Mouse (Mus musculus) gastrocnemius, postnatal 36 days (tissue): ENCODE results near the gene Asic4. TPM values are rescaled to one million over a fixed set of nuclear protein-coding genes. Genes with fewer than 3 reads are reported as not detected.
A peak's percentile ranks its signal among the peaks of the same experiment; 100 is the strongest.

Source experiments
- DNase-seq, 2 experiments: peaks; one replicate each; pipeline ENCODE4 v3.0.0; 2022
- intact Hi-C: fragments of 180-260 bp; cut with DNase I; formaldehyde crosslinking; loops from one replicate; pipeline ENCODE4 v1.15.1; 2025
- total RNA-seq, 2 experiments: library from RNA; stranded (reverse); gene quantifications; 2 replicates each; pipeline ENCODE4 v1.2.3; 2021

The Asic4 gene
- total RNA-seq, 2 experiments from 2014 or later: not detected

DNA sequence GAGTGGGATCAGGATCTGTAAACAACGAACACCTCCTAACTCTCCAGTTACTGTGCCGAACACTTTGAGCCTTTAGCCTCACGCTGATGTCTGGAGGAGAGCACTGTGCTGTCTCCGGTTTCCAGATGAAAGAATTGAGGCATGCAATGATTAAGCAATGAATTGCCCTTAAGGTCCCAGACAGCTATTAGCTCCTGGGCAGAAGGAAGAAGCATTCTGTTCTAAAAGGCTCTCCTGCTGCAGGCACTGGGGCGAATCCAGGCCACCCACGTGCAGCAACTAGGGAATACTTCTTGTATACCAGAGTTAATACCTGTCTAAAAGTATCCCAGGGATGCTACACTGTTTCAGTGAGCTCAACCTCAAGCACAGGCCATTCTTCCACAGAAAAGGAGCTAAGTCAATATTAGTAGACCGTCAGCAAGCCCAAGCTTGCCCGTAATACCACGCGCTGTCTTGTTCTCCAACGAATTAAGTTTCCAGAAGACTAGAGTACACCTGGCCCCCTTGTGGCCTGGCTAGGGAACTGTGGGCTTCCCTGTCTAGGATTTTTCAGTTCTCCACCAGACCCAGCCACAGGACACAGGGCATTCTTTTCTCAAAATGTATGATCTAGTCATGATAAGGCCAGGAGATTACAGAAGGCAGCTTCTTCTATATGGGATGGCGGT, 44.8 kb downstream of the Asic4 start:
- no peak for DNase-seq
- intact Hi-C loops: no loop called here

DNA sequence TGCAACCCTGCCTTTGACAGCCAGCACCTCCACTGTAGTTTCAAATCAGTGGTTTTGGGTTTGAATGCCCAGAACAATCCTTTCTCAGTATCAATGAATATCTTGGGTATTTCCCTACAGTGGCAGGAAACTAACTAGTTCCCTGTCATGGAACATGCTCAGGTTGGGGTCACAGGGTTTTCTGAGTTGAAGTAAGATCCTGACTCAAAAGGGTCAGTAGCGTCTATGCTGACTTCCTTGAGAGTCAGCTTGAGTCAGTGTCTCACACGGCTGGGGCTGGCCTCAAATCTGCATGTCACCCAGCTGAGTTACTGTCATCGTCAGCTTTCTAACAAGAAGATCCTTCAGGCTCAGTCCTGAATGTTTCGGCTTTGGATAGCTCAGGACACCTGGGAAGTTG, 48.7 kb downstream of the Asic4 start:
- intact Hi-C loops: no loop called here
- DNase-seq: no peak

DNA sequence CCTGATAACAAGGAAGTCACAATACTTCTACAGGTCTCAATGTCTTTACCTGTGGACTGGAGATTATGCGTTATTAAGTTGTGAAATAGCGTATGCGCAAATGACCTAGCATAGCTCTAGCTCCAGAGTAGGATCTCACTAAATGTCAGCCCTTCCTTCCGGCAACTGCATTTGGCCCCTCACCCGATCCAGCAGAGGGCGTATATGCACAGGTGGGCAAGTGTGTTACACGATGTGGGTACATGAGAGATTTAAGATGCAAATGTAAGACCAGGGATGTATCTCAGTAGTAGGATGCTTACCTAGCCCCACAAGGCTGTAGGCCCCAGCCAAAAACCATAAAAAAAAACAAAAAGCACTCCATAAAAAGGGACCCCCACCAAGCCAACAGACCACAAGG, 49.2 kb downstream of the Asic4 start:
- intact Hi-C loops: no loop called here
- DNase-seq: no peak

DNA sequence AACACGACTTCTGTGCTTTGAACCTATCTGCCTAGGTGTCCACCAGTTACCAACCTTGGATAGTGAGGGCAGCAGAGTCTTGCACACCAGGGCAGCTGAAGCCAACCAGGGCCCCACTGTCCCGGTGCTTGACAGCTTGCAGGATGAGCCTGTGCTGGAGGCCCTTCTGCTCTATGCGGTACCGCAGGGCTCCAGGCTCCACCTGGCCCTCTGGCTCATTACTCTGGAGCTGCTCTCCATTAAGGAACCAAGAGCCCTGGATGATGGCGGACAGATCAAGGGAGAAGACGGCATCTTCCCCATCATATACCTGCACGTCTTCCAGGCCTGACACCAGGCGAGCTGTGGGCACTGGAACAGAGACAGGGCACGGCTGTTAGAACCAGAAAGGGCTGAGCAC, 51.7 kb downstream of the Asic4 start:
- no peak for DNase-seq
- intact Hi-C loops: no loop called here

DNA sequence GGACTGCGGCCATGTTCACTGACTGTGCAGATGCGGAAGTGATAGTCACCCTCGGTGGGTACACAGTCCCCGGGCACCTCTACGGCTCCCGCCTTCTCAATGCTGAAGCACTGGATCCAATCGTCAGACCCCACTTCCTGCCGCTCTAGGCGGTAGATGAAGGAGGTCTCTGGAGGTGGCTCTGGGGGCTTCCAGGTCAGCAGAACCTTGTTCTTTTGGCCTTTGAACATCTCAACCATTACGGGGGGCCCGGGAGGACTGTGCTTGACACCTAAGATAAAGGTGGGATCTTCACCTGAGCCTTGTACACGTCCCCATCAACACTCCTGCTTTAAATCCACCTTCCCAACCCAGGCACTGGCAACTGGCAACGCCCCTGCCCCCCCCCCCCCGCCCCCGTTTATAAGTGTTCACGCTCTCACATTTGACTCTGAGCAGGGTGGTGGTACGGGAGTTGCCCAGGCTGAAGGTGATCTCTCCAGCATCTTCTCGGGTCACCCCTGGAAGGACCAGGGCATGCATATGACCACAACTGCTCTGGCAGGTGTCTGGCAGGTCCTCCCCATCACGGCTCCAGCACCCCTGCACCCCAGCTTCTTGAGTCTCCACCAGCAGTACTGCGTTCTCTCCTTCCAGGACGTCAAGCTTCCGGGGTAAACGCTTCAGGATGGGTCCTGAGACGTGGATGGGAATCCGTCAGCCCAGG, 52.9 kb downstream of the Asic4 start:
- intact Hi-C loops: no loop called here
- DNase-seq: no peak

DNA sequence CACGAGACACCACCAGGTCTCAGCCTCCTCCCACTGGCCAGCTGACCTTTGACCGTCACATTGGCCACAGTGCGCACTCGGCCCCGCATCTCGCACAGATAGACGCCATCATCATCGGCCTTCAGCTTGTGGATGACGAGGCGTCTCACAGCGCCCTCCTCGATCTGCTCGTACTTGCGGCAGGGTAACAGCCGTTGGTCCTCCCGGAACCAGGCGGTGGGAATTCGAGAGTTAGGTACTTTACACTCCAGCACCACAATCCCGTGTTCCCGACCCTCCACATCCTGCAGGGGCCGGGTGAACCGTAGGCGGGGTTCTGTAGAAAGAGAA, 53.4 kb downstream of the Asic4 start:
- no peak for DNase-seq
- intact Hi-C loops: no loop called here

DNA sequence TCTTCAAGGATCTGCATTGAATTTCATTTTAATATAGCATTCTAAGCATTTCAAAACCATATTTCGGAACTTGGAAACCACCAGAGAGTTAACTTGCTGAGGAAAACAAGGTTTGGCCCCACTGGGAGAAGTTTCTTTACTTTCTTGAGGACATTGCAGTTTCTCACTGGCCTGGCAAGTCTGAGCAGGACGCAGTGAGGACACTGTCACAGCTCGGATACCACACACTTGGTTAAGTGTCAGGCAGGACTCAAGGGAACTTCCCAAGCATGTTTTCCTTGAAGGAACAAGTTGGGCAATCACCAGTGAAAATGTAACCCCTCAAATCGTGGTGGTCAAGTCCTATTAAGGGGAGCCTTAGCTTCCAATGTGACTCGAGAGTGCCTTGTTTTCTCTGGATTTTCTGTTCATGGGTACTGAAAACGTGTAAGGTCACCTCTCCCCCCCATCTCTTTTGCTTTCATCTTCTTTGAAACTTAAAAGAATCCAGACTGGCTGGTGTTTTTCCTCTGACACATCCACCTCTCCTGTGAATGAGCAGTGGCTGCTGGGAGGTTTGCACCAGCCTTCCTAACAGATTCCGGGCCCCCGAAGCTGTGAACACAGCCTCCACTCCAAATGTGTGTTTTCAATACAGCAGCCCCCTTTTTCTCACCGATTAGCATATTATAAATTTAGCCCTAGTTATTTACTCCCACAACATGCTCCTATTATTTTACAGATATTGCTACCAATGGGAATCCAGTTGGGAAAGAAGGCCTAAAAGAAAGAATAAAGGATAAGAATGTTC, 54.2 kb downstream of the Asic4 start:
- intact Hi-C loops: no loop called here

DNA sequence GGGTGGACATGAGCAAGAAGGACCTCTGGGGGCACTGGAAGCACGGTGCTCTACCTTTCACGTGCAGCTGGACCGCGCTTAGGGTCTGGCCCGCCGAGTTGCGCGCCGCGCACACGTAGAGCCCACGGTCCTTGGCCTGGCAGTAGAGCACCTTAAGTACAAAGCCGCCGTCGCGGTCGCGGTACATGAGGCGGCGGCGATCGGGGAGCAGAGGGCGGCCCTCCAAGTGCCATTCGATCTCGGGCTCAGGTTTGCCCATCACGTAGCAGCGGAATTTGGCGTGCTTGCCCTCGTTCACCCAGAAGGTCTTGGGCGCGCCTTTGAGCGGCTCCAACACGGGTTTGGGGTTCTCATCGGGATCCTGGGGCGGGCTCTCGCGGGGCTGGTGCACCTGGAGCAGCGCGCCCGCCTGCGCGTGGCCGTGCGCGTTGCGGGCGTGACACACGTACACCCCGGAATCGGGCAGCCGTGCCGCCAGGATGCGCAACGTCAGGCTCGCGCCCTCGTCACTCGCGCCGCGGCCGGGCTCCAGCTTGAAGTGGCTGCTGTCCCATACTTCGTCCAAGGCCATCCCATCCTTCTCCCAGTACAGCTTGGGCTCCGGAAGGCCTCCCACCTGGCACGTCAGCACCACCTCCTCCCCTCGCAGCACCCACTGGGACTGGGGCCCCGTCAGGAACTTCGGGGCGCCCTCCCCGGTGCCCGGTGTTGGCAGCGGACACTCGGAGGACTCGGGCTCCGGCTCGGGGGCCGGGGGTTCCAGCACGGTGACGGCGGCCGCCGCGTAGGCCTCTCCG, 55.1 kb downstream of the Asic4 start:
- intact Hi-C loops: no loop called here
- peak; percentile 59 to 68 for DNase-seq

More for the DNA sequence above, 54.2 kb downstream of the Asic4 start:
- no peak for DNase-seq

DNA sequence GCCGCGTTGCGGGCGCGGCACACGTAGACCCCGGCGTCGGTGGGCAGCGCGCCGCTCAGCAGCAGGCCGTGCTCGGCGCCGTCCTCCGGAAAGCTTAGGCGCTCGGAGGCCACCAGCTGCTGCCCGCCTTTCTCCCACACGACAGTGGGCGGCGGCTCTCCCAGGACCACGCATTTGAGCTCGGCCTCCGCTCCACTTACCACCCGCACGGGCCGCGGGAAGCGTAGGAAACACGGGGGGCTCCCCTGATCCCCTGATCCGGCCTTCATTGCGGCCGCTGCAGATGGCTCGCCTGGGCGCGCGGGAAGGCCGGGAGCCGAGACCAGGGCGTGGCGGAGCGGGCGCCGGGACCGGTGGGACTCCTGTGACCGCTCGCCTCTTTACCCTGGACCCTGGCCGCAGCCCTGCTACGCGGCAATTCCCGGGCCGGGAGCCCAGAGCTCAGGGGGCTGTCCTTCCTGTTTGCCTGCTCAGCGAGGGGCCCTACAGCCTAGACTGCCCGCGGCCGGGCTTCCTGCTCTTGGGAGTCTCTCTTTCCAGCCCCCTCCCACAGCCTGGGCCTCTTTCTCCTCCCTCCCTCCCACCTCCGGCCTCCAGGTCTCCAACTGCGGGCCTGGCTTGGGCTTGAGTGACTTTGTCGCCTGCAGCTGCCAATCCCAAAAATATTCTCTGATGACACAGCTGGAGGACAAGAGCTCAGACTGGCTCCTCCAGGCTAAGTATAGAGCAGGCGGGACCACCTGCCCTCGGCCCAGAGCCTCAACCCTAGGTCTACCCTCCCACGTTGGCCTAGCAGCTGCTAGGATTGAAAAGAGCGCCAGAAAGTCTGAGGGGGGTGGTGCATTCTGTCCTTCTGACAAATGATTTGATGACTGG, 56.0 kb downstream of the Asic4 start, which contains the start of gene Obsl1:
Gene Obsl1 (minus strand): TSS at position 497 of the 876 bp plus-strand sequence.
- intact Hi-C loops: no loop called here
- peak; percentile 63 to 70 for DNase-seq

DNA sequence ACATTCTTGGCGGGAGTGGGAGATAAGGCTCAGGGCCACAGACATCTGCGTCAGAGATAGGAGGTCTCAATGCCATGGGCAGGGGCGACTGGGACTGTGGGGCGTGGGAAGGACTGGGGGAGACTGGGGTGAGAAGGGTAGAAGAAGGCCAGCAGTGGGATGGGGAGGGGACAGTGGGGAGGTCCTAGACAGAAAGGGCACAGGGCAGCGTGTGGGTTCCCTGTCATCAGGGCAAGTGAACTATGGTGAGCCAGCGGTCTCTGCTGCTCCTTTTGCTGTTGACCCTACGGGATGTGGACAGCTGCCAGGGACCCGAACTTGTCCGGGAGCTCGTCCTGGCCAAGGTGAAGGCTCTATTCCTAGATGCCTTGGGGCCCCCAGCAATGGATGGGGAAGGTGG, 56.8 kb downstream of the Asic4 start, which contains the start of gene Inha:
Gene Inha (plus strand): TSS at position 72 of the 400 bp plus-strand sequence.
- DNase-seq: no peak
- intact Hi-C loops: no loop called here

DNA sequence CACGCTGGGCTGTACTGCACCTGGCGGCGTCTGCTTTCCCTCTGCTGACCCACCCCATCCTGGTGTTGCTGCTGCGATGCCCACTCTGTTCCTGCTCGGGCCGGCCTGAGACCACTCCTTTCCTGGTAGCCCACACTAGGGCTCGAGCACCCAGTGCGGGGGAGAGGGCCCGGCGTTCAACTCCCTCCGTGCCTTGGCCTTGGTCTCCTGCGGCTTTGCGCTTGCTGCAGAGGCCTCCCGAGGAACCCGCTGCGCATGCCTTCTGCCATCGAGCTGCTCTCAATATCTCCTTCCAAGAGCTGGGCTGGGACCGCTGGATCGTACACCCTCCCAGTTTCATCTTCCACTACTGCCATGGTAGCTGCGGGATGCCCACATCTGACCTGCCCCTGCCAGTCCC, 59.4 kb downstream of the Asic4 start:
- intact Hi-C loops: no loop called here
- DNase-seq: no peak

DNA sequence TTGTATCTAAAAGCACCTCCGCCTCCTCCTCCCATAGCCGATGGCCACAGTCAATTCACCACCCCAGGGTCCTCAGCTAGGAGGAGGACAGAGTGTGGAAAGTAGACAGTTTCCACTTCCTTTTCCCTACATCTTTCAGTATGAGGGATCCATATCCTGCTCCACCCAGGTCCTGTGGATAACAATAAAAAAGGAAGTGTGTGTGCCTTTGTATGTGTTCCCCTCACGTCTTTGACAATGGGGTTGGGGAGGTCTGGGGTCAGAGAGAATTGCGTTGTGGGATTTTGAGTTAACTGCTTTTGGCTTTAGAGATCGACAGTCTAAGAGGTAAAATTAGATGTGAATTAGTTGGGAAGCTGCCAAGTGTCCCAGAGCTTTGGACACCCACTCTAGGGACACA, 59.9 kb downstream of the Asic4 start:
- no peak for DNase-seq

DNA sequence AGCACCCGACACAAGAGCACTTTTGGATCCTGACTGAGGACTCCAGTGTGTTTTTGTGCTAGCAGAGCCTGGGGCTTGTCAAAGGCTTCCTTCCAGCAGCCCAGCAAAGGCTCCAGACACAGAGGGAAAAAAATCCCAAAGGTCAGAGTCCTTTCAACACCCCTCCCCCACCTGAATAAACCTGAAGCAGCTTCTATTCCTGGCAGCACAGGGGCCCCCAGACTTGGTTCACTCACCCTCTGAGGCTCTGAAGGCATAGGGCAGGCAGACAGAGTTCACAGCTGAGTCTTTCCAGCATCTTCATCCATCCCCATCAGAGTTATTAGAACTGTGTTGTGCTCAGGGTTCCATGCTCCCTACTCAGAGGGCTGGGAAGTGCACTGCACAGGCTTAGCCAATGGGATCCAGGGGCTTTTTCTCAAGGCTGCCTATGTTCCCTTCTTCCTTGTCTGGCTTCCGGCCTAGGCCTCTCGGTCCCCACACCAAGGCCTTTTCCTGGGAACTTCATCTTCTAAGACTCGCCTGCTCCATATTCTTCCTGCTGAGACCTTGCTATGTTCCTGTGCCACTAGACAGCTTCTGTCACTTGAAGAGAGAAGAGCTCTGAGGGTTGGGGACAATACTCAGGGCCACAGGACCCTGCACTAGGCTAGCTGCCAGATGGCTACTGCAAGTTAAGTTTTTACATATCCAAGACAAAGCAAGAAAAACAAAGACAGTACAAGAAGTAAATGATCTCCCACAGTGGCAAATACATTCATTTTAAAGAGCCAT, 61.4 kb downstream of the Asic4 start:
- DNase-seq: no peak
- intact Hi-C loops: no loop called here

More for the DNA sequence above, 59.9 kb downstream of the Asic4 start:
- intact Hi-C loops: no loop called here

DNA sequence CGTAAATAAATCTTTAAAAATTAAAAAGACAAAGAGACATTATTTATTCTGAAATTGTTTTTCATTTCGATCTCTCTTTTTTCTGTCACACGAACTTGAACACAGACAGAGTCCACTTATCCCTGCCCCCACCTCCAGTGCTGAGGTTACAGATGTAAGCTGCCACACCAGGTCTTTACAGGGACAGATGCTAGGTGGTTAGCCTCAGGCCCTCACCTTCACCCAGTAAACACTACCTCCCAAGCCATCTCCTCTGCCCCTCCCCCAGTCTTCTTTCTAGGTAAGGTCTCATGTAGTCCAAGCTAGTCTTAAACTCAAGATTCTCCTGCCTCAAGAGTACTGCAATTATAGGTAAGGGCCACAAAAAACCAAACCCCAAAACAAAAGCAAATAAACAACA, 62.3 kb downstream of the Asic4 start:
- DNase-seq: no peak
- intact Hi-C loops: no loop called here

DNA sequence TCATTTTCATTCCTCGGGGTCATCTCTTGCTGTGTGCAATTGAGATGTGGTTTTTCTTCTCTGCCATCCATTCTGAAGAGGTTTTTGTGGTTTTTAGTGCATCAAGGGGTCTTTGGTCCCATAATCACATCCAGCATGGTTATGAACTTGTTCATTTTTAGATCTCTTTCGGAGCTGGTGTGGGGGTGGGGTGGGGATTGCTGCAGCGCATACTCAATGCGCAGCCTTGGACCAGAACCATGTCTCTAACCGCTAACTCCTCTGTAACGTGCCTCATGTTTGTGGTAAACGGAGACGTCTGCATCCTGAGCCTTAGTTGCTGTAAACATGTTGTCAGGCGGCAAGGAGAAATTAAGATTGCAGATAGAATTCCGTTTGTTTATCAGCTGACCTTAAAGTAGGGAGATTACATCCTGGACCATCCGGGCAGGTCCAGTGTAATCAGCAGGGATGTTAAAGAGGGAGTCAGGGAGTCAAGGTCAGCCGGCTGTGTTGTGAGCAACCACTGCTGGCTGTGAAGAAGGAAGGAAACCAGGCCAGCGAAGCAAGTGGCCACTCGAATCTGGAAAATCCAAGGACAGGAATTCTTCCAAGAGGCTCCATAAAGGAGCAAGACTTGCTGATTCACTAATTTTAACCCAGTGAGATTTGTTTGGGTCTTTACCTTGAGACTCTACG, 66.6 kb downstream of the Asic4 start:
- DNase-seq: no peak
- intact Hi-C loops: no loop called here

DNA sequence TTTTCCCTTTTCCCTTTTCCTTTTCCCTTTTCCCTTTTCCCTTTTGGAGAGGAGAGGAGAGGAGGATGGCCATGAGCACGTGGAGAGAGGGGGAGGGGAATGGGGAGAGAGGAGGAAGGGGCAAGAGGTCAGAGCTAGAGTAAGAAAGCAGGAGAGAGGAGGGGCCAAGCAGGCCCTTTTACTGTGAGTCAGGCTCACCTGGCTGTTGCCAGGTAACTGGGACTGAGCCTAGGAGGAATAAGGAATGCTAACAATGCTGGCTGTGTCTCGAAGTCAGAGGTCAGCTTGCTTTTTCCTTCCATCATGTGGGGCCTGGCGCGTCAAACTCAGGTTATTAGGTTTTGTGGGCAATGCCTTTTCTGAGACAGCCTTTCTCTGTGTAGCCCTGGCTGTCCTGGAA, 67.7 kb downstream of the Asic4 start:
- intact Hi-C loops: no loop called here
- DNase-seq: no peak

DNA sequence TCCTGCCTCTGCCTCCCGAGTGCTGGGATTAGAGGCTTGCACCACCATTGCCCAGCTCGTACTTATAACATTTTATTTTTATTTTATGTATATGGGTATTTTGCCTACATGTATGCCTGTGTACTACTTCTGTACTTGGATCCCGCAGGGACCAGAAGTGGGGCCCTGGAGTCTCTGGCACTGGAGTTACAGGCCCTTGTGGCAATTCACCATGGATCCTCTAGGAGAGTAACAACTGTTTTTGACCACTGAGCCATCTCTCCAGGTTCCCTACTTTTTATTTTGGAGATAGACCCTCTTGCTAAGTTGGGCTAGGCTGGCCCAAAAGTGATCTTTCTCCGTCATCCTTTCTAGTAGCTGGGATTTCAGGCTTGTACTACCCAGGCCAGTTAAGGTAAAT, 68.2 kb downstream of the Asic4 start:
- intact Hi-C loops: no loop called here
- DNase-seq: no peak

DNA sequence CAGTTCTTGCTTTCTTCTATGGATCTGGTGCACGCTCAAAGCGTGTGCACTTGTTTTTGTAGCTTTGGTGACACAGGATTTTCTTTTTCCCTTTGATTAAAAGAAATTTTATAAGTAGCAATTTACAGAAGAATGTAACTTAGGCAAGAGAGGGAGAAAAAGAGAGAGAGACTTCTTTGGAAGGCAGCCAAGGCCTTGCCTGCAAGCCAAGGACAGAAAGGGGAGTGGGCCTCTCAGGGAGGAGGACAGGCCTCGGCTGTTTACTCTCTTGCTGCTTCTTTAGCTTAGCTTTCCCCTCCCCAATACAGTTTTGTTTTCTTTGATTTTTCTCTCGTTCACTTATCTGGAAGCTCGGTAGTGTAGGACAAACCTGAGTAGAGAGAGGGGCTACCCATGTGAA, 69.3 kb downstream of the Asic4 start:
- DNase-seq: no peak
- intact Hi-C loops: no loop called here
